Mouse (Mus musculus): Measurements from ENCODE around the gene Tbca. TPM values are rescaled to one million over a fixed set of nuclear protein-coding genes. Genes with fewer than 3 reads are reported as not detected.

The Tbca gene
- polyA plus RNA-seq, 1 experiment from 2014 or later, result 216 TPM

GRCm38 (mm10) chr13:94883163-94883965 lies 94.7 kb downstream of the Tbca start:
- ATAC-seq, result peak; percentile 55
- peaks cover 20% of the 10 kb centered on the region for H3K4me1 ChIP-seq (ENCODE audit: control insufficient read depth, insufficient read depth, low read length)
- 1% methylated on average over 80 of the region's 95 CpGs for WGBS
- no peak overlapping the region for H3K9ac ChIP-seq (ENCODE audit: low read depth, low read length)
- peak overlapping the region; percentile 48 for H3K4me3 ChIP-seq (ENCODE audit: low read length)
- no peaks in the 10 kb centered on the region for H3K9me3 ChIP-seq (ENCODE audit: control insufficient read depth, low read length)
- H3K4me2 ChIP-seq (ENCODE audit: low read depth, low read length), result peak overlapping the region; percentile 78
- no peak overlapping the region for H3K27ac ChIP-seq (ENCODE audit: low read length)
- peaks cover 63% of the 10 kb centered on the region for H3K27me3 ChIP-seq (replicated peaks; ENCODE audit: control insufficient read depth, insufficient read depth, low read length)
- no peaks in the 10 kb centered on the region for H3K36me3 ChIP-seq (ENCODE audit: control insufficient read depth, insufficient read depth, low read length)

DNA sequence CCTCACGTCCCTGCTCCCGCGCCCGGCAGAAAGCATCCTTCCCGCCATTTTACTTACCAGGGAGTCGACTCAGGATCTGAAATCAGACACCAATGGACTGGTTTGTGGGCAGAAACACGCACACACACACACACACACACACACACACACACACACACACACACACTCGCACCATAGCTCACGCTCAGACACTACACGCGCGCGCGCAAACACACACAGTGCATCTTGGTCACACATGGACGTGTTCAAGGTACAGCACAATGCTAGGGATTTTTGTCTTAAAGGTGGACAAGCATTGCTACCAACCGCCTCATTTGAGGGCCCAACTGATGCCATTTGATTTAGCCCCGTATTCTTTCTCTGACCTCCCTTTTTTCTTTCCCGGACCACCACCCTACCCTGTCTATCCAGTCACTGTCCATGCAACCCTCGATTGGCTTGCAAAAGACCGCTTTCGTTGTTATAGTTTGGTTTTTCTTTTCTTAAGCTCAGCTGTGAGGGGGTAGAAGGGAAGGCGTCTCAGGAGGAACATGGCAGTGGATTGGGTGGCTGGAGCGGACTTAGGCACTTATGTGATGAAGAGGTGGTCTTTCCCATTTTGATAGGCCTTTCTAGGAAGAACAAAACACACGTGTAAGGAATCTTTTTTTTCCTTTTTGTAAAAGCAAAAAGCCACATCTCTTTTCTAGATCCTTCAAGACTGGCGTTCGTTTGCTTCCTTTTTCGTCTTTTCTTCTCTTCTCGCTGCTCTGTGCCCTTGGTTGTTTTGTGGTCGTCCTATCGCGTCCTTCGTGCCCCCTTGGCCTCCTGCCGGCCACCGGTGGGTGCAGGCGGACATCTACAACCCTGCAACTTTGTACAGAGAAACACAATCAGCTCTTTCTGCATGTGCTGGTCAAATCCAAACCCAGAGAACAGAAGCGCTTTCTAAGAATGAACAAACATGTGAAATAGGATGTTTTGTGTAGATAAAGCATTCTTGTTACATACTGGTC lies 95.6 kb downstream of the Tbca start:
- WGBS, result 1% methylated on average over 36 of the region's 36 CpGs
- Histone ChIP-seq H3K36me3 (ENCODE audit: control insufficient read depth, insufficient read depth, low read length) (no peaks in the 10 kb centered on the region), H3K27ac (ENCODE audit: low read length) (no peak overlapping the region), H3K4me2 (ENCODE audit: low read depth, low read length) (peak overlapping the region; percentile 78), H3K4me1 (ENCODE audit: control insufficient read depth, insufficient read depth, low read length) (peaks cover 20% of the 10 kb centered on the region), H3K27me3 (replicated peaks; ENCODE audit: control insufficient read depth, insufficient read depth, low read length) (peaks cover 66% of the 10 kb centered on the region), H3K9ac (ENCODE audit: low read depth, low read length) (no peak overlapping the region), H3K9me3 (ENCODE audit: control insufficient read depth, low read length) (no peaks in the 10 kb centered on the region), H3K4me3 (ENCODE audit: low read length) (peak overlapping the region; percentile 48)
- no peak for ATAC-seq

GRCm38 (mm10) chr13:94885291-94886235 lies 96.9 kb downstream of the Tbca start:
- H3K27me3 ChIP-seq (replicated peaks; ENCODE audit: control insufficient read depth, insufficient read depth, low read length), result peaks cover 62% of the 10 kb centered on the region
- 2% methylated on average over 70 of the region's 81 CpGs for WGBS
- H3K4me3 ChIP-seq (ENCODE audit: low read length), result peak overlapping the region; percentile 26
- no peak overlapping the region for H3K27ac ChIP-seq (ENCODE audit: low read length)
- H3K9me3 ChIP-seq (ENCODE audit: control insufficient read depth, low read length), result no peaks in the 10 kb centered on the region
- H3K9ac ChIP-seq (ENCODE audit: low read depth, low read length), result no peak overlapping the region
- peak overlapping the region; percentile 32; the same call in 1 of the 2 replicates for H3K4me2 ChIP-seq (ENCODE audit: low read depth, low read length)
- no peaks in the 10 kb centered on the region for H3K36me3 ChIP-seq (ENCODE audit: control insufficient read depth, insufficient read depth, low read length)
- ATAC-seq, result 0 out of 2 replicates have a peak, but pooled peaks have one; percentile 44
- peaks cover 20% of the 10 kb centered on the region for H3K4me1 ChIP-seq (ENCODE audit: control insufficient read depth, insufficient read depth, low read length)

Other genes starting within 250 kb of the Tbca start
- gene Otp, start 86.7 kb downstream of the Tbca start, polyA plus RNA-seq (2015; fragmentation: Nextera tagmentation; extraction: Ambion mirVana), result not detected in 2 replicates
- 18.4 and 19.6 TPM in 2 replicates for gene Wdr41, start 187.4 kb downstream of the Tbca start, polyA plus RNA-seq (2015; fragmentation: Nextera tagmentation; extraction: Ambion mirVana)

All from intestine, embryonic 16.5 days (tissue).